Comparison of ENCODE assay signal across 20 mouse cellular contexts in the genomic region with DNA sequence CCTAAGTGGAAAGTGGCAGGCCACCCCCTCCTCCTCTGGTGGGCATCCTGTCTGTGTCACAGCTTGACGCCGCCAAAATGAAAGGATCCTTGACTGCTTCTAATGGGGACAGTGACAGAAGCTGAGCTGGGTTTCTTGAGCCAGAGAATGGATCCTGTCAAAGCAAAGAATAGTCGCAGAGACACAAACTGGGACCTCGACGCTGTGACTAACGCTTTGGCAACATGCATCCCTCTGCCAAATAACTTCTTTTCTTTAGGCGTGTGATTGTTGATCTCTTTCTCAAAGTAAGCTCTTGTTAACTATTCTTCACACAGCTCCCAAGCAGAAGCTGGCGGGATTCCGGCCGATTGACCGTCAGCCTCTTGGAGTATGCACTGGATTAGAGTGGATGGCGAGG. TPM values are rescaled to one million over a fixed set of nuclear protein-coding genes. Genes with fewer than 3 reads are reported as not detected.
DNase-seq lines count a peak whose midpoint lies in the region; ATAC-seq lines count a peak whose summit lies in the region.
"Had no signal": no experiment of that assay in that cellular context is flagged by ENCODE, and none has a peak within 500 bp of the region (broad histone marks: within the 10 kb centered on the region; RNA-seq: fewer than 3 reads in every experiment).

No protein-coding gene starts in this region.

- intact Hi-C loops in left cerebral cortex, postnatal 4 days (cut with DNase I) = no loop called here

- no peak overlapping the region for H3K4me2 ChIP-seq in midbrain, embryonic 14.5 days (ENCODE audit: low read length)
- H3K4me2 ChIP-seq: embryonic facial prominence, embryonic 12.5 days; liver, embryonic 13.5 days; neural tube, embryonic 12.5 days had no signal

- 23% methylated on average over 12 of the region's 12 CpGs for WGBS in midbrain, embryonic 14.5 days

- peak; percentile 73 for DNase-seq in left cerebral cortex, postnatal 4 days
- DNase-seq in left cerebral cortex, adult 18-20 months (ENCODE audit: low spot score in 2 of 2) = no peak
- DNase-seq in brain, adult 2 months (ENCODE audit: low read depth, low spot score) = peak; percentile 51
- peak; percentile 23 for DNase-seq in embryo, embryonic 10.5 days (ENCODE audit: low spot score)
- DNase-seq in midbrain, embryonic 14.5 days = peak; percentile 63
- DNase-seq in ovary, postnatal 10 days (ENCODE audit: low spot score) = no peak
- DNase-seq: adrenal gland, postnatal 36 days; gastrocnemius, postnatal 14 days; heart, postnatal 4 days; kidney, adult 11 months; kidney, postnatal 10 days; layer of hippocampus, postnatal 36 days; liver, embryonic 13.5 days; thymus, adult 2 months had no signal

- ATAC-seq in midbrain, embryonic 14.5 days (ENCODE audit: low FRiP score, low TSS enrichment) = no peak
- no peak for ATAC-seq in activated CD4-positive, CD25-positive, alpha-beta regulatory T cell, adult 4 months

- no peaks in the 10 kb centered on the region for H3K9me3 ChIP-seq in midbrain, embryonic 14.5 days (ENCODE audit: control insufficient read depth, low read length)
- H3K9me3 ChIP-seq: embryonic facial prominence, embryonic 12.5 days; heart, embryonic 10.5 days; limb, embryonic 10.5 days; liver, embryonic 13.5 days; megakaryocyte, embryonic 14.5 days; neural tube, embryonic 12.5 days had no signal

- no peak overlapping the region for H3K9ac ChIP-seq in midbrain, embryonic 14.5 days (replicated peaks; ENCODE audit: low read length)
- H3K9ac ChIP-seq: embryonic facial prominence, embryonic 12.5 days; liver, embryonic 13.5 days; neural tube, embryonic 12.5 days had no signal

- H3K4me1 ChIP-seq in midbrain, embryonic 14.5 days (ENCODE audit: control insufficient read depth, insufficient read depth, low read length) = peaks cover 10% of the 10 kb centered on the region

- H3K27ac ChIP-seq in midbrain, embryonic 14.5 days (replicated peaks; ENCODE audit: low read depth, low read length) = no peak overlapping the region
- H3K27ac ChIP-seq: embryonic facial prominence, embryonic 12.5 days; heart, embryonic 10.5 days; limb, embryonic 10.5 days; liver, embryonic 13.5 days; neural tube, embryonic 12.5 days had no signal

- peaks cover 25% of the 10 kb centered on the region for H3K36me3 ChIP-seq in midbrain, embryonic 14.5 days (ENCODE audit: control insufficient read depth, insufficient read depth, low read length)

- 0 out of 2 replicates have a peak, but pooled peaks cover 2% of the 10 kb centered on the region for H3K27me3 ChIP-seq in midbrain, embryonic 14.5 days (ENCODE audit: control insufficient read depth, insufficient read depth, low read length)
- H3K27me3 ChIP-seq: embryonic facial prominence, embryonic 12.5 days; liver, embryonic 13.5 days; megakaryocyte, embryonic 14.5 days; neural tube, embryonic 12.5 days had no signal

- H3K4me3 ChIP-seq in midbrain, embryonic 14.5 days (replicated peaks; ENCODE audit: low read depth, low read length) = no peak overlapping the region
- H3K4me3 ChIP-seq: embryonic facial prominence, embryonic 12.5 days; heart, embryonic 10.5 days; limb, embryonic 10.5 days; liver, embryonic 13.5 days; megakaryocyte, embryonic 14.5 days; neural tube, embryonic 12.5 days had no signal

RNA-seq across cellular contexts. Expression of gene Wipf2, which starts 3.9 kb away (rescaled TPM):
- total RNA-seq in left cerebral cortex, postnatal 4 days (2021) = 10 to 100 TPM; 22.1 to 24.3 TPM
- total RNA-seq in left cerebral cortex, adult 18-20 months (2021) = 10 to 100 TPM; 73.3 to 75.5 TPM
- polyA plus RNA-seq in midbrain, embryonic 14.5 days (2014; fragmentation: Nextera tagmentation; extraction: Ambion mirVana) = 5.4 and 6.1 TPM in 2 replicates
- 10 to 100 TPM; 10.9 to 12.3 TPM for polyA plus RNA-seq in activated CD4-positive, CD25-positive, alpha-beta regulatory T cell, adult 4 months (2017; shearing (Covaris generic))

RNA-seq across cellular contexts. Expression of gene Rapgefl1, which starts 30.7 kb away (rescaled TPM):
- total RNA-seq in left cerebral cortex, postnatal 4 days (2021) = 10 to 100 TPM; 87.3 to 91.8 TPM
- 100 to 1,000 TPM; 133 to 139 TPM for total RNA-seq in left cerebral cortex, adult 18-20 months (2021)
- 8.8 and 9.6 TPM in 2 replicates for polyA plus RNA-seq in midbrain, embryonic 14.5 days (2014; fragmentation: Nextera tagmentation; extraction: Ambion mirVana)
- under 1 TPM in 1 of 2 experiments, not detected in 1; 0.15 TPM for polyA plus RNA-seq in activated CD4-positive, CD25-positive, alpha-beta regulatory T cell, adult 4 months (2017; shearing (Covaris generic))

RNA-seq across cellular contexts. Expression of gene Cdc6, which starts 40.3 kb away (rescaled TPM):
- 1 to 10 TPM; 1.4 to 1.8 TPM for total RNA-seq in left cerebral cortex, postnatal 4 days (2021)
- under 1 TPM; 0.33 to 0.45 TPM for total RNA-seq in left cerebral cortex, adult 18-20 months (2021)
- 2.5 and 5.6 TPM in 2 replicates for polyA plus RNA-seq in midbrain, embryonic 14.5 days (2014; fragmentation: Nextera tagmentation; extraction: Ambion mirVana)
- 10 to 100 TPM; 10.1 to 17.7 TPM for polyA plus RNA-seq in activated CD4-positive, CD25-positive, alpha-beta regulatory T cell, adult 4 months (2017; shearing (Covaris generic))

Comparison
In these comparisons a context has a peak if more than half of its experiments do, and no peak if none do; other contexts are left out.
1. DNase-seq: peak in left cerebral cortex, postnatal 4 days (single experiment), brain, adult 2 months (single experiment), embryo, embryonic 10.5 days (single experiment) and midbrain, embryonic 14.5 days (single experiment); none in left cerebral cortex, adult 18-20 months (0 of 2) and ovary, postnatal 10 days (single experiment).